Mouse (Mus musculus) Patski (cell line): Measurements from ENCODE around the gene Exoc4. TPM values are rescaled to one million over a fixed set of nuclear protein-coding genes. Genes with fewer than 3 reads are reported as not detected.

ENCODE experiments used
- ATAC-seq: fragments of 100-300 bp; one replicate; pipeline ENCODE4 v1.8.0; 2021
- CTCF ChIA-PET: fragments of 350-600 bp; sonication (Branson Sonifier 250); formaldehyde crosslinking; loops from one replicate; lab custom pipeline; 2022; ENCODE audit warnings: inconsistent platforms; lab: Charles Lee
- POLR2A ChIA-PET: fragments of 350-600 bp; sonication (Branson Sonifier 250); formaldehyde crosslinking; loops from one replicate; lab custom pipeline; 2022; ENCODE audit warnings: antibody characterized with exemption, inconsistent platforms; lab: Charles Lee
- DNase-seq: peaks from one replicate; pipeline ENCODE4 v3.0.0-alpha.2; 2011; ENCODE audit warnings: low read depth, low spot score
- H3K27me3 ChIP-seq: fragments of 371-371 bp; one replicate; pipeline ENCODE4 v1.5.1; 2021
- CTCF ChIP-seq: fragments of 100-300 bp; IDR thresholded peaks from one replicate; pipeline ENCODE4 v1.5.1; 2021
- in situ Hi-C: fragments of 300-500 bp; cut with MboI; formaldehyde crosslinking; loops from 3 replicates; pipeline ENCODE4 v1.11.1; 2018; ENCODE audit warnings: low pct_unique_long_range_greater_than_20kb, mixed read lengths
- polyA plus RNA-seq: library from polyadenylated mRNA; unstranded; gene quantifications from one replicate; pipeline ENCODE4 v1.2.3, GENCODE M21; 2021

The Exoc4 gene
- polyA plus RNA-seq, 1 experiment from 2014 or later: 71.3 TPM

GRCm38 (mm10) chr6:33958281-33958680 lies 709.4 kb downstream of the Exoc4 start:
- no peak for TF ChIP-seq CTCF
- in situ Hi-C loops: no loop called here
- DNase-seq (no peak), ATAC-seq (no peak)
- H3K27me3 ChIP-seq: no peaks in the 10 kb centered on the region
- POLR2A ChIA-PET: no interaction called here
- CTCF ChIA-PET: interaction anchor here (1.4 kb wide), 1 partner anchor 14 kb away, joined by 3 read pairs; no protein-coding TSS in a partner anchor

- ChIA-PET CTCF (no interaction called here), POLR2A (no interaction called here)
- no peak for DNase-seq
- no peak for TF ChIP-seq CTCF
- in situ Hi-C loops: no loop called here
- H3K27me3 ChIP-seq: no peaks in the 10 kb centered on the region
- ATAC-seq: no peak
Measured at GRCm38 (mm10) chr6:33960766-33961165, 711.9 kb downstream of the Exoc4 start.

GRCm38 (mm10) chr6:33963092-33963491 lies 714.2 kb downstream of the Exoc4 start:
- no peaks in the 10 kb centered on the region for H3K27me3 ChIP-seq
- ChIA-PET CTCF (interaction anchor here (0.9 kb wide), 1 partner anchor 10 kb away, joined by 3 read pairs; no protein-coding TSS in a partner anchor), POLR2A (interaction anchor here (1.5 kb wide), 1 partner anchor 66 kb away, joined by 3 read pairs; no protein-coding TSS in a partner anchor)
- DNase-seq (no peak), ATAC-seq (no peak)
- TF ChIP-seq CTCF: no peak
- in situ Hi-C loops: no loop called here

- TF ChIP-seq CTCF: no peak
- in situ Hi-C loops: no loop called here
- ATAC-seq (no peak), DNase-seq (no peak)
- ChIA-PET POLR2A (interaction anchor here (0.6 kb wide), 2 partner anchors 33 to 48 kb away, joined by 4 read pairs; no protein-coding TSS in a partner anchor), CTCF (no interaction called here)
- no peaks in the 10 kb centered on the region for H3K27me3 ChIP-seq
Measured at GRCm38 (mm10) chr6:33965571-33965970, 716.7 kb downstream of the Exoc4 start.

GRCm38 (mm10) chr6:33968746-33969145 lies 719.9 kb downstream of the Exoc4 start:
- in situ Hi-C loops: no loop called here
- DNase-seq (no peak), ATAC-seq (no peak)
- CTCF ChIA-PET: interaction anchor here (0.8 kb wide), 1 partner anchor 14 kb away, joined by 3 read pairs; no protein-coding TSS in a partner anchor
- H3K27me3 ChIP-seq: no peaks in the 10 kb centered on the region
- POLR2A ChIA-PET: no interaction called here
- TF ChIP-seq CTCF: no peak

- DNase-seq (peak; percentile 2), ATAC-seq (no peak)
- H3K27me3 ChIP-seq: no peaks in the 10 kb centered on the region
- ChIA-PET CTCF (interaction anchor here (0.8 to 0.9 kb wide), 2 partner anchors 10 to 14 kb away, joined by 3 read pairs; no protein-coding TSS in a partner anchor), POLR2A (no interaction called here)
- no peak for TF ChIP-seq CTCF
- in situ Hi-C loops: no loop called here
Measured at GRCm38 (mm10) chr6:33972801-33973200, 723.9 kb downstream of the Exoc4 start.

- ChIA-PET POLR2A (no interaction called here), CTCF (no interaction called here)
- ATAC-seq (no peak), DNase-seq (no peak)
- no peaks in the 10 kb centered on the region for H3K27me3 ChIP-seq
- in situ Hi-C loops: no loop called here
- no peak for TF ChIP-seq CTCF
Measured at GRCm38 (mm10) chr6:33976576-33976975, 727.7 kb downstream of the Exoc4 start.

- ATAC-seq: no peak
- POLR2A ChIA-PET: interaction anchor here (0.7 kb wide), 1 partner anchor 135 kb away, joined by 3 read pairs; no protein-coding TSS in a partner anchor
- in situ Hi-C loops: no loop called here
Measured at GRCm38 (mm10) chr6:33977448-33977847, 728.6 kb downstream of the Exoc4 start.

GRCm38 (mm10) chr6:33977880-33978279 lies 729.0 kb downstream of the Exoc4 start:
- DNase-seq: no peak
- CTCF ChIA-PET: no interaction called here
- POLR2A ChIA-PET: interaction anchor here (0.7 kb wide), 1 partner anchor 135 kb away, joined by 3 read pairs; no protein-coding TSS in a partner anchor
- ATAC-seq: no peak
- TF ChIP-seq CTCF: no peak
- in situ Hi-C loops: no loop called here
- H3K27me3 ChIP-seq: no peaks in the 10 kb centered on the region

More at GRCm38 (mm10) chr6:33977448-33977847, 728.6 kb downstream of the Exoc4 start:
- no peak for DNase-seq
- TF ChIP-seq CTCF: no peak
- no peaks in the 10 kb centered on the region for H3K27me3 ChIP-seq
- CTCF ChIA-PET: no interaction called here

- no peak for TF ChIP-seq CTCF
- ATAC-seq: no peak
- no peak for DNase-seq
- POLR2A ChIA-PET: no interaction called here
- in situ Hi-C loops: no loop called here
- CTCF ChIA-PET: no interaction called here
- no peaks in the 10 kb centered on the region for H3K27me3 ChIP-seq
Measured at GRCm38 (mm10) chr6:33982709-33983108, 733.8 kb downstream of the Exoc4 start.

GRCm38 (mm10) chr6:33987132-33987531 lies 738.2 kb downstream of the Exoc4 start:
- in situ Hi-C loops: no loop called here
- TF ChIP-seq CTCF: no peak
- POLR2A ChIA-PET: no interaction called here

More at GRCm38 (mm10) chr6:33987132-33987531, 738.2 kb downstream of the Exoc4 start:
- CTCF ChIA-PET: no interaction called here
- ATAC-seq (no peak), DNase-seq (no peak)
- no peaks in the 10 kb centered on the region for H3K27me3 ChIP-seq
